Mouse (Mus musculus) effector memory CD4-positive, alpha-beta T cell, adult 5 months (primary cell): ENCODE data around the gene Chil1. TPM values are rescaled to one million over a fixed set of nuclear protein-coding genes. Genes with fewer than 3 reads are reported as not detected.

ENCODE experiments used
- polyA plus RNA-seq: library from polyadenylated mRNA; unstranded; fragments of 100-300 nt; shearing (Covaris generic); gene quantifications from one replicate; pipeline ENCODE4 v1.2.1, GENCODE M21; 2017

Gene Chil1
- polyA plus RNA-seq, result not detected

GRCm38 (mm10) chr1:134182025-134182424, at the start of gene Chil1:
Chil1 (plus strand) TSS chr1:134182176.

GRCm38 (mm10) chr1:134193126-134193525, 11.2 kb downstream of the Chil1 start, which contains the start of gene Mybph:
Mybph (plus strand) TSS chr1:134193448.

GRCm38 (mm10) chr1:134235391-134235921, 53.5 kb downstream of the Chil1 start, which contains the start of gene Adora1:
Adora1 (minus strand) TSS chr1:134235431.

Other genes starting within 250 kb of the Chil1 start
- not detected for gene Fmod, start 144.9 kb upstream of the Chil1 start, polyA plus RNA-seq
- gene Btg2, start 103.1 kb upstream of the Chil1 start, polyA plus RNA-seq, result 597 TPM
- gene Chit1, start 70.9 kb upstream of the Chil1 start, polyA plus RNA-seq, result not detected
- gene Mybph, start 11.3 kb downstream of the Chil1 start, polyA plus RNA-seq, result not detected
- gene Adora1, start 53.3 kb downstream of the Chil1 start, polyA plus RNA-seq, result 0.12 TPM
- gene Myog, start 107.8 kb downstream of the Chil1 start, polyA plus RNA-seq, result not detected
- not detected for gene Ppfia4, start 150.8 kb downstream of the Chil1 start, polyA plus RNA-seq
- 110 TPM for gene Tmem183a, start 179.8 kb downstream of the Chil1 start, polyA plus RNA-seq
- not detected for gene 4933406M09Rik, start 203.8 kb downstream of the Chil1 start, polyA plus RNA-seq
- 18.4 TPM for gene Cyb5r1, start 223.4 kb downstream of the Chil1 start, polyA plus RNA-seq
- gene Adipor1, start 233.2 kb downstream of the Chil1 start, polyA plus RNA-seq, result 120 TPM